ENCODE assay signal across 7 mouse cellular contexts in genomic region chr17:70852011-70852685, GRCm38 (mm10). TPM values are rescaled to one million over a fixed set of nuclear protein-coding genes. Genes with fewer than 3 reads are reported as not detected.
DNase-seq lines count a peak whose midpoint lies in the region; ATAC-seq and TF ChIP-seq lines count a peak whose summit lies in the region.

No protein-coding gene starts in this region.

- H3K9me3 ChIP-seq in hindbrain, embryonic 11.5 days (ENCODE audit: control insufficient read depth, low read length): no peaks in the 10 kb centered on the region
- H3K9me3 ChIP-seq in limb, embryonic 14.5 days (ENCODE audit: control insufficient read depth, low read length): no peaks in the 10 kb centered on the region
- no peaks in the 10 kb centered on the region for H3K9me3 ChIP-seq in midbrain, embryonic 15.5 days

- peak overlapping the region; percentile 70 for H3K4me2 ChIP-seq in hindbrain, embryonic 11.5 days (replicated peaks; ENCODE audit: low read depth, low read length)
- peak overlapping the region; percentile 76 for H3K4me2 ChIP-seq in limb, embryonic 14.5 days (replicated peaks; ENCODE audit: low read depth, low read length, severe bottlenecking)
- H3K4me2 ChIP-seq in midbrain, embryonic 15.5 days: peak overlapping the region; percentile 90

- no peaks in the 10 kb centered on the region for H3K36me3 ChIP-seq in hindbrain, embryonic 11.5 days (ENCODE audit: control insufficient read depth, insufficient read depth, low read length)
- H3K36me3 ChIP-seq in limb, embryonic 14.5 days (ENCODE audit: control insufficient read depth, insufficient read depth, low read length): no peaks in the 10 kb centered on the region
- no peaks in the 10 kb centered on the region for H3K36me3 ChIP-seq in midbrain, embryonic 15.5 days (replicated peaks)

- H3K9ac ChIP-seq in hindbrain, embryonic 11.5 days (ENCODE audit: low read depth, low read length): peak overlapping the region; percentile 68
- peak overlapping the region; percentile 85 for H3K9ac ChIP-seq in limb, embryonic 14.5 days (ENCODE audit: low read depth, low read length, severe bottlenecking)
- H3K9ac ChIP-seq in midbrain, embryonic 15.5 days: peak overlapping the region; percentile 56

- TF ChIP-seq CTCF in embryonic fibroblast, embryonic 13.5 days (IDR thresholded peaks at IDR 0.05; ENCODE audit: borderline replicate concordance, insufficient read depth, low read length): no peak

- H3K27ac ChIP-seq in embryonic fibroblast, embryonic 13.5 days (ENCODE audit: insufficient read depth, low read length): peak overlapping the region; percentile 97
- H3K27ac ChIP-seq in hindbrain, embryonic 11.5 days (ENCODE audit: low read depth, low read length): peak overlapping the region; percentile 83
- peak overlapping the region; percentile 95 for H3K27ac ChIP-seq in limb, embryonic 14.5 days (replicated peaks; ENCODE audit: low read depth, low read length)
- H3K27ac ChIP-seq in midbrain, embryonic 15.5 days: peak overlapping the region; percentile 80

- ATAC-seq in hindbrain, embryonic 11.5 days (ENCODE audit: low FRiP score): no peak
- ATAC-seq in limb, embryonic 14.5 days (ENCODE audit: low FRiP score, low read depth): no peak
- no peak for ATAC-seq in midbrain, embryonic 15.5 days (replicated peaks)

- peak; percentile 80 to 88 for DNase-seq in CD8-positive naive resting alpha-beta T cell, adult 2 months (ENCODE audit: low read depth in 2 of 2, low spot score in 2 of 2)
- peak; percentile 60 for DNase-seq in R1 (ENCODE audit: low read depth, low spot score)
- DNase-seq in hindbrain, embryonic 11.5 days (ENCODE audit: low spot score): peak; percentile 64
- peak; percentile 48 for DNase-seq in limb, embryonic 14.5 days (ENCODE audit: low spot score)
- peak; percentile 24 for DNase-seq in testis, postnatal 14 days (ENCODE audit: low spot score)

- H3K4me3 ChIP-seq in embryonic fibroblast, embryonic 13.5 days (ENCODE audit: insufficient read depth, low read length): peak overlapping the region; percentile 94
- H3K4me3 ChIP-seq in hindbrain, embryonic 11.5 days (ENCODE audit: low read depth, low read length): peak overlapping the region; percentile 59
- peak overlapping the region; percentile 69 for H3K4me3 ChIP-seq in limb, embryonic 14.5 days (replicated peaks; ENCODE audit: low read length)
- peak overlapping the region; percentile 51 for H3K4me3 ChIP-seq in midbrain, embryonic 15.5 days

- no peaks in the 10 kb centered on the region for H3K4me1 ChIP-seq in embryonic fibroblast, embryonic 13.5 days (ENCODE audit: control insufficient read depth, insufficient read depth, low read length)
- no peaks in the 10 kb centered on the region; the same call in 1 of the 2 replicates for H3K4me1 ChIP-seq in hindbrain, embryonic 11.5 days (replicated peaks; ENCODE audit: control insufficient read depth, insufficient read depth, low read length)
- 0 out of 2 replicates have a peak, but pooled peaks cover 4% of the 10 kb centered on the region for H3K4me1 ChIP-seq in limb, embryonic 14.5 days (ENCODE audit: control insufficient read depth, insufficient read depth, low read length)
- peaks cover 61% of the 10 kb centered on the region for H3K4me1 ChIP-seq in midbrain, embryonic 15.5 days

- under 1% methylated on average over 29 of the region's 29 CpGs for WGBS in hindbrain, embryonic 11.5 days
- under 1% methylated on average over 29 of the region's 29 CpGs for WGBS in limb, embryonic 14.5 days
- WGBS in midbrain, embryonic 15.5 days: under 1% methylated on average over 29 of the region's 29 CpGs

- H3K27me3 ChIP-seq in hindbrain, embryonic 11.5 days (ENCODE audit: control insufficient read depth, insufficient read depth, low read length): no peaks in the 10 kb centered on the region
- H3K27me3 ChIP-seq in limb, embryonic 14.5 days (ENCODE audit: control insufficient read depth, insufficient read depth, low read length): no peaks in the 10 kb centered on the region
- peaks cover 27% of the 10 kb centered on the region for H3K27me3 ChIP-seq in midbrain, embryonic 15.5 days (replicated peaks)

- no peak for TF ChIP-seq POLR2A in embryonic fibroblast, embryonic 13.5 days (IDR thresholded peaks at IDR 0.05; ENCODE audit: low read depth, low read length)
- no peak for TF ChIP-seq POLR2A in limb, embryonic 14.5 days (IDR thresholded peaks at IDR 0.05; ENCODE audit: borderline replicate concordance, extremely low read depth, insufficient read depth, insufficient read length)

RNA-seq across cellular contexts. Expression of gene Tgif1, which starts 1.2 kb away (rescaled TPM):
- 95.7 and 100 TPM in 2 replicates for polyA plus RNA-seq in embryonic fibroblast, embryonic 13.5 days (2011; ENCODE audit: insufficient read length, low read depth, missing spikeins)
- 61.6 and 66.0 TPM in 2 replicates for polyA plus RNA-seq in hindbrain, embryonic 11.5 days (2014; fragmentation: Nextera tagmentation; extraction: Ambion mirVana)
- polyA plus RNA-seq in limb, embryonic 14.5 days (2012; rRNA removed): 64.8 and 76.2 TPM in 2 replicates
- polyA plus RNA-seq in limb, embryonic 14.5 days (2014; fragmentation: Nextera tagmentation; extraction: Ambion mirVana): 52.7 and 64.6 TPM in 2 replicates
- polyA plus RNA-seq in midbrain, embryonic 15.5 days (2015; fragmentation: Nextera tagmentation; extraction: Ambion mirVana): 11.4 and 11.5 TPM in 2 replicates

Comparison
In these comparisons a context has a peak if more than half of its experiments do, and no peak if none do; other contexts are left out.
1. DNase-seq: peak in every context shown above with its lines; median percentile 84 in CD8-positive naive resting alpha-beta T cell, adult 2 months; 64 in hindbrain, embryonic 11.5 days; 60 in R1; 48 in limb, embryonic 14.5 days; 24 in testis, postnatal 14 days.